Mouse (Mus musculus) neural tube, embryonic 11.5 days (tissue): Measurements from ENCODE around the gene Otud6a. TPM values are rescaled to one million over a fixed set of nuclear protein-coding genes. Genes with fewer than 3 reads are reported as not detected.

Experiments used
- ATAC-seq: fragments of 200-750 bp; cut with Nextera tagmentation; 2 replicates; pipeline ENCODE4 v1.8.0; 2017; ENCODE audit warnings: moderate number of reproducible peaks, mild to moderate bottlenecking, moderate TSS enrichment, moderate library complexity; ENCODE audit not compliant: insufficient read depth, low FRiP score, low TSS enrichment
- DNase-seq: peaks from one replicate; pipeline ENCODE4 v3.0.0-alpha.2; 2015; ENCODE audit warnings: low spot score
- H3K27ac ChIP-seq: fragments of 300-500 bp; sonication (generic); 2 replicates; pipeline ENCODE4 v1.5.1; 2014; ENCODE audit warnings: low read depth, mild to moderate bottlenecking, low read length
- H3K27me3 ChIP-seq: fragments of 300-500 bp; sonication (generic); 2 replicates; pipeline ENCODE4 v1.6.1; 2014; ENCODE audit warnings: mild to moderate bottlenecking, low read length, mixed read lengths; ENCODE audit not compliant: control insufficient read depth, insufficient read depth
- H3K36me3 ChIP-seq: fragments of 300-500 bp; sonication (generic); 2 replicates; pipeline ENCODE4 v1.6.1; 2014; ENCODE audit warnings: mild to moderate bottlenecking, low read length, moderate library complexity, mixed read lengths; ENCODE audit not compliant: control insufficient read depth, insufficient read depth
- H3K4me1 ChIP-seq: fragments of 300-500 bp; sonication (generic); 2 replicates; pipeline ENCODE4 v1.6.1; 2014; ENCODE audit warnings: low read length, mixed read lengths; ENCODE audit not compliant: control insufficient read depth, insufficient read depth
- H3K4me2 ChIP-seq: fragments of 300-500 bp; sonication (generic); 2 replicates; pipeline ENCODE4 v1.6.1; 2014; ENCODE audit warnings: low read depth, mild to moderate bottlenecking, moderate library complexity
- H3K4me3 ChIP-seq: fragments of 300-500 bp; sonication (generic); 2 replicates; pipeline ENCODE4 v1.5.1; 2014; ENCODE audit warnings: low read depth, low read length
- H3K9ac ChIP-seq: fragments of 300-500 bp; sonication (generic); 2 replicates; pipeline ENCODE4 v1.6.1; 2014; ENCODE audit warnings: mild to moderate bottlenecking, low read length
- H3K9me3 ChIP-seq: fragments of 300-500 bp; sonication (generic); 2 replicates; pipeline ENCODE4 v1.6.1; 2016; ENCODE audit warnings: low read length; ENCODE audit not compliant: control insufficient read depth
- WGBS: fragments of 180-500 bp; shearing (Covaris S2); extraction: QIAGEN DNeasy Blood & Tissue Kit; methylation state at CpG from one replicate; pipeline ENCODE4 v1.1.7; 2014; 5-methylcytosine and 5-hydroxymethylcytosine counted together
- polyA plus RNA-seq: library from polyadenylated mRNA; unstranded; fragments of >200 nt; fragmentation: Nextera tagmentation; extraction: Ambion mirVana; gene quantifications from 2 replicates; pipeline ENCODE4 v1.2.1, GENCODE M21; 2014

Otud6a gene
- not detected in 2 replicates for polyA plus RNA-seq

DNA sequence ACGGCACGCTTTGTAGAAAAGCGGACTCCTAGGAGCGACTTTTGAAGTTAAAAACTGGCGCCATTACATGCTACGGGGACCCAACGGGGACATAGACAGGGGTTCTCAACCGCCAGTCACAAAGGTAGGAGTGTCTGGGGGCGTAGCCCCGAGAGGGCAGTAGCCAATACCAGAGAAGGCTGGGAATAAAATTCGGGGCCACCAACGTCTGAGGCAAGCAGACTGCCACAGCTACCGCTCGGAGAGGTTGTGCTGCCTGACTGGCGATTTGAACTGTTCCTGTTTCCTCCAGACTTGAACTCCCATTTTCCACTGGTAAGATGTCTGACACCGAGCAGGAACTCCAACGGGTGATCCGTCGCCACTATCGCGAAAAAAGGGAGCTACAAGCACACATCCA lies at the start of gene Otud6a:
Otud6a (plus strand) TSS at position 321 of the 400 bp plus-strand sequence.
- no peak within 1 kb of the TSS for H3K4me3 ChIP-seq
- H3K9ac ChIP-seq, result no peak within 1 kb of the TSS
- no peak within 1 kb of the TSS for H3K4me2 ChIP-seq
- no peak for ATAC-seq
- no peaks in the 10 kb centered on the region for H3K36me3 ChIP-seq
- no peaks in the 10 kb centered on the region for H3K27me3 ChIP-seq
- no peaks in the 10 kb centered on the region for H3K4me1 ChIP-seq
- WGBS, result 92% methylated on average over 21 of the region's 21 CpGs
- H3K9me3 ChIP-seq, result no peaks in the 10 kb centered on the region
- no peak within 1 kb of the TSS for H3K27ac ChIP-seq
- no peak for DNase-seq

DNA sequence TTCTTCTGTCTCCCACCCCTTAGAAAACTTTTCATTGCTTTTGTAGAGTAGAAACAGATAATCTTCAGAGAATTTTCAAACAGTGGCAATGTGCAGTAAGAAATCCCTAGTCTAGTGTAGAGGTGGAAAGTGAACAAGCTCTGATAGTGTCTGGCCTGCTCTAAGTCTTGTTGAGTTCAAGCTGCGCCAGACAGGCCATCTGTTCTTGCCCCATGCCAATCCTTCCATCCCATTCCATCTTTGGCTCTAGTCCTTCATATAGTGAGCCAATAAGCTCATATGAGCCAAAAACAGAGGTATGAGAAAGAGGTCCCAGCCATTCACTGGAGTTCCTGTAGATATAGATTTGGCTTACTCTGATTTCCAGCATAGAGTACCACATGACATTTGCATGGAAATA lies 38.9 kb upstream of the Otud6a start:
- no peak for ATAC-seq
- 100% methylated on average over 1 of the region's 1 CpGs for WGBS
- no peaks in the 10 kb centered on the region for H3K36me3 ChIP-seq

DNA sequence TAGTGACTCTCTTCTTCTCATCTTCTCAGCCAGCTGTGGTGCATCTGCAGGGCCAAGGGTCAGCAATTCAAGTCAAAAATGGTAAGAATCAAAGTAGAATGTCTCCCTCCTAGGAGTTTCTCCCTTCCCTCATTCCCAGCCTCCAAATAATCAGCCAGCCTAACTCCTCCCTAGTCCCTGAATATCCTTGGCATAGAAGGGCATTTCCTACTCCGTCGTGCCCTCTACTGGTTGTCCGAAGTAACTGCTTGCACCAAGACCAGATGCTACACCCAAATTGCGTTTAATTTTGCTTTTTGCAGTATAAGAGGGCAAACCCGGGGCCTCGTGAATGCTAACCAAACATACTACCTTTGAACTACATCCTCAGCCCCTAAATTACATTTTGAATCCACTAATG lies 36.5 kb upstream of the Otud6a start:
- no peak overlapping the region for H3K4me3 ChIP-seq
- H3K36me3 ChIP-seq, result no peaks in the 10 kb centered on the region
- DNase-seq (peak; percentile 21), ATAC-seq (no peak)
- 26% methylated on average over 6 of the region's 6 CpGs for WGBS
- H3K9ac ChIP-seq, result no peak overlapping the region
- no peaks in the 10 kb centered on the region for H3K4me1 ChIP-seq
- H3K27me3 ChIP-seq, result no peaks in the 10 kb centered on the region
- H3K27ac ChIP-seq, result no peak overlapping the region
- H3K4me2 ChIP-seq, result no peak overlapping the region
- no peaks in the 10 kb centered on the region for H3K9me3 ChIP-seq

More for the DNA sequence above, 38.9 kb upstream of the Otud6a start:
- Histone ChIP-seq H3K27me3 (no peaks in the 10 kb centered on the region), H3K9me3 (no peaks in the 10 kb centered on the region), H3K9ac (no peak overlapping the region), H3K4me3 (no peak overlapping the region), H3K4me1 (no peaks in the 10 kb centered on the region), H3K4me2 (no peak overlapping the region), H3K27ac (no peak overlapping the region)
- no peak for DNase-seq

DNA sequence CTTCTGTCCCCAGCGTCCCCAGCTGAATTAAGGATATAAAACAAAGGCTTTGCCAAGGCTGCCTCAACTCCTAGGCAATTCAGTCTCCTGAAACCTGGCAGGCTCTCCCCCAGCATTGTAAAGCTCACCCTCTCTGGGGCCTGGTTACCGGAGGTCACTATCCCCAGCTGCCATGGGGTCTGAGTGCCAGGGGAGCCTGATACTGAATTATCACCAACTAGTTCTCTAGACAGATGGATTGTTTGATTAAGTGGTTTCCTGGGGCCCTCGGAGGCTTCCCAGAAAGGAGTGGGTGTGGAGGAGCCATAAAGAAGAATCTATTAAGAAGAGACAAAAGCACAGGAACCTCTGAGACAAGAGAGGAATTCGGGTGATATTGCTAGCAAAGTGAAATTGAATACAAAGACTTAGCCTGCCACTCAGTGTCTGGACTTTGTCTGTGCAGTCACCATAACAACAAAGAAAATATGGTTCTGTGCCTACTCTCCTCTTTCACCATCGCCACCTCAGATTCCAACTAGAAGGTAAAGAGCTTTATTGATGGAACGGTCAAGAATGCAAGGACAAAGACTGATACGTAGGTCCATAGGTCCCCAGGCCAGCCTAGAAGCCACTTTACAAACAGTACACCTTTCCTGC lies 34.5 kb upstream of the Otud6a start:
- no peaks in the 10 kb centered on the region for H3K27me3 ChIP-seq
- H3K4me3 ChIP-seq, result no peak overlapping the region
- H3K9me3 ChIP-seq, result no peaks in the 10 kb centered on the region
- H3K9ac ChIP-seq, result no peak overlapping the region
- H3K27ac ChIP-seq, result no peak overlapping the region
- H3K36me3 ChIP-seq, result no peaks in the 10 kb centered on the region
- no peaks in the 10 kb centered on the region for H3K4me1 ChIP-seq
- ATAC-seq (no peak), DNase-seq (no peak)
- H3K4me2 ChIP-seq, result no peak overlapping the region
- WGBS, result 49% methylated on average over 7 of the region's 7 CpGs

DNA sequence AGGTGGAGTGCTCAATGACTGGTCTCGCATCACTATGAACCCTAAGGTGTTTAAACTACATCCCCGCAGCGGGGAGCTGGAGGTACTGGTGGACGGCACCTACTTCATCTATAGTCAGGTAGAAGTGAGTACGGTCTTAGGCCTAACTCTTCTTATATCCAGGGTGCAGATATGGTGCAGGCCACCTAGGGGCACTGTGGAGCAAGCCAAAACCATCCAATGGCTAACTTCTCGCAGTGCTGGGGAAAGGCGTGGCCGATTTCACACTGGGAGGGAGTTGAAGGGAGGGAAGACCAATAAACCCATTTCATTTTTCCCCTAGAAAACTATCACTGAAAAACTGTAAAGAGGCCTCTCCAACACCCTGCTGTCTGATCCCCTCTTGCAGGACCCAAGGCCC lies 33.8 kb upstream of the Otud6a start:
- Histone ChIP-seq H3K9ac (no peak overlapping the region), H3K9me3 (no peaks in the 10 kb centered on the region), H3K4me3 (no peak overlapping the region), H3K36me3 (no peaks in the 10 kb centered on the region), H3K27ac (no peak overlapping the region), H3K4me2 (no peak overlapping the region), H3K27me3 (no peaks in the 10 kb centered on the region), H3K4me1 (no peaks in the 10 kb centered on the region)
- ATAC-seq (no peak), DNase-seq (no peak)
- WGBS, result 76% methylated on average over 8 of the region's 8 CpGs

DNA sequence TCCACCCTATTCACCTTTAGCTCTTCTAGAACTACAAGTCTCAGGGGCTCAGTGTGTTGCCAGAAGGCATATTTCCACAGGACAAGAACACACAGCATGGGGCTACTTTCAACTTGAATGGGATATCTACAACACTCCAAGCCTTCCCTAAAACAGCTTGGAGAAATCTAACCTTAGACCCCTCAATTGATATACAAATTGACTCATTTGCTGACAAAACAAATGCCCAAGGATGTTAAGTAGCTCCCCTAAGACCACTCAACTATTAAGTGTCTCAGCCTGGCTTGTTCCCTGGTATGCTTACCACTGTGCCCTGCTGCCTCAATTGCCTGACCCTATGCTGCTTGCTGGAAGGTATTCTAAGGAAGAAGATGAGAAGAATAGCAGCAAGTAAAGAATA lies 27.9 kb upstream of the Otud6a start:
- ATAC-seq (no peak), DNase-seq (no peak)
- Histone ChIP-seq H3K27me3 (no peaks in the 10 kb centered on the region), H3K4me2 (no peak overlapping the region), H3K4me1 (no peaks in the 10 kb centered on the region), H3K9ac (no peak overlapping the region), H3K36me3 (no peaks in the 10 kb centered on the region), H3K9me3 (no peaks in the 10 kb centered on the region), H3K27ac (no peak overlapping the region), H3K4me3 (no peak overlapping the region)

DNA sequence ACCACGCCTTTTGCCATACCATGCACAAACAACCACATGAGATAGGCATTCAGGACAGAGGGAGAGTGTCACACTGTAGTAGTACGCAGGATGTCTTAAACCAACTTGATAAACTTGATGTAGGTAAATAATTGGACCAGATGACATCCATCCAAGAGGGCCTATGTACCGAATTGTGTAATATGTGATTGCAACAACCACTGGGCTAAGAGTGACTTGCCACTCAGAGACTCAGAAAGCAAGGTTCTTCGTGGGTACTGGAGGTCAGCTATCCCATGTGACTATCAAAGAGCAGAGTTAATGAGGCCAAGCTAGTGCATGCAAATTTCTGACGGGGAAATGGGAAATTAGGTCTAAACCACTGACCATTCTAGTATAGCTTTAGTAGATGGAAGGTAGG lies 27.2 kb upstream of the Otud6a start:
- Histone ChIP-seq H3K27ac (no peak overlapping the region), H3K9ac (no peak overlapping the region), H3K27me3 (no peaks in the 10 kb centered on the region), H3K4me2 (no peak overlapping the region), H3K36me3 (no peaks in the 10 kb centered on the region), H3K4me1 (no peaks in the 10 kb centered on the region), H3K4me3 (no peak overlapping the region), H3K9me3 (no peaks in the 10 kb centered on the region)
- 84% methylated on average over 5 of the region's 5 CpGs for WGBS
- DNase-seq (no peak), ATAC-seq (no peak)

DNA sequence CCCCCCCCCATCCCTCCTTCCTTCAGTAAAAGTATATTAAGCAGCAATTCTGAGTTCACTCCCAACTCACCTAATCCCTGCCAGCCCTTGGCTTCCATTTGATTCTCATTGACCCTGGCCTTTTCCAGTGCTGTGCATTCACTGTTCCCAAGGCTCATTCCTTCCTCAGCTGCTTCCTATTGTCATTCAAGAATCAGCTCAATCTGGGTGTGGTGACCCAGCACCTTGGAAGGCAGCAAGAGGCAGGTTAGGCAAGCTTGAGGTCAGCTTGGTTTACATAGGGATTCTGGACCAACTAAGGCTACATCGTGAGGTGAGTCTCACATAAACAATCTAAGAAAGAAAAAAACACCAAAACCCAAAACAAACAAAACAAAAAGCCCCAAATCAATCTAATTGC lies 19.6 kb upstream of the Otud6a start:
- H3K9me3 ChIP-seq, result no peaks in the 10 kb centered on the region
- no peak for DNase-seq
- H3K9ac ChIP-seq, result no peak overlapping the region
- H3K27ac ChIP-seq, result no peak overlapping the region
- H3K27me3 ChIP-seq, result no peaks in the 10 kb centered on the region
- H3K4me1 ChIP-seq, result no peaks in the 10 kb centered on the region
- H3K36me3 ChIP-seq, result no peaks in the 10 kb centered on the region
- ATAC-seq, result no peak
- H3K4me3 ChIP-seq, result no peak overlapping the region
- no peak overlapping the region for H3K4me2 ChIP-seq
- 76% methylated on average over 1 of the region's 1 CpGs for WGBS

DNA sequence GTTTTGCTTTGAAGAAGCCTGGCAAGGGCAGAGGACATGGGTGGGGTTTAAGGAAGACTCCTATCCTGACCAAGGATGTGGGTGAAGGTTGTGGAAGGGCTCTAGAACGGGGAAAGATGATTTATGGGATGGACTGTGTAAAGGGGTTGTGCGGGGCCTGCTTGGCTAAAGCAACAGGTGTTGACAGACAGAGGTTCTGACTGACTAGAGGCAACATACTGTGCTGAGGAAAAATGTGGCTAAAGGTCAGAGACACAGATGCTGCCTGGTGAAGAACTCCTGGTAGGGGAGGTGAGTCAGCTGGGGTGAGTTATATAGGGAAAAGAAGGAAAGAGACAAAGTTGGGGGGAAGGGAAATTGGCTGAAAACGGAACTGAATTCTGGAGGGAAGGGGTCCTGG lies 3.5 kb downstream of the Otud6a start:
- H3K27me3 ChIP-seq, result no peaks in the 10 kb centered on the region
- WGBS, result 48% methylated on average over 3 of the region's 3 CpGs
- no peak for DNase-seq

More for the DNA sequence above, 3.5 kb downstream of the Otud6a start:
- H3K9ac ChIP-seq, result no peak overlapping the region
- no peaks in the 10 kb centered on the region for H3K9me3 ChIP-seq
- no peaks in the 10 kb centered on the region for H3K36me3 ChIP-seq
- H3K4me2 ChIP-seq, result no peak overlapping the region
- H3K4me1 ChIP-seq, result no peaks in the 10 kb centered on the region
- no peak overlapping the region for H3K27ac ChIP-seq
- no peak for ATAC-seq
- H3K4me3 ChIP-seq, result no peak overlapping the region
